Mouse (Mus musculus) liver (tissue): ENCODE measurements around the gene Gata1.

Source experiments
- DNase-seq: peaks from one replicate; pipeline ENCODE4 v3.0.0-alpha.2; 2020; ENCODE audit warnings: mixed read lengths

Gene Gata1

DNA sequence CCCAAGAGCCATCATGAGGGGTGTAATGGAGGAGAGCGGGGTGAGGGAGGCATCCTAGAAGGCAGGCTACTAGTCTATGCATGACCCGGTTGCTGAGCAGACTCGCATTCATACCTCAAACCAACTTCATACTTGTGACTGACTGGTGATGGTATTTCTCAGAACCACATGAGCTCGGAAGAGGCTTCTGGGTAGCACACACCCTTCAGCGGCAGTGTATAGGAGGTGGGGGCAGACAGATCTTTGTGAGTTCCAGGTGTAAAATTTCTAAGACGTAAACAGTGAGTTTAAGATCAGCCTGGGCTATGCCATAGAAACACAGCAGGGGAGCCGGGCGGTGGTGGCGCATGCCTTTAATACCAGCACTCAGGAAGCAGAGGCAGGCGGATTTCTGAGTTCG, at the start of gene Gata1:
Gene Gata1 (minus strand): TSS at position 180 of the 400 bp plus-strand sequence.
- DNase-seq, result no peak

GRCm38 (mm10) chrX:8026811-8027210, 48.9 kb upstream of the Gata1 start:
- no peak for DNase-seq

- DNase-seq, result no peak
Observed at GRCm38 (mm10) chrX:8024795-8025194, 46.9 kb upstream of the Gata1 start.

DNA sequence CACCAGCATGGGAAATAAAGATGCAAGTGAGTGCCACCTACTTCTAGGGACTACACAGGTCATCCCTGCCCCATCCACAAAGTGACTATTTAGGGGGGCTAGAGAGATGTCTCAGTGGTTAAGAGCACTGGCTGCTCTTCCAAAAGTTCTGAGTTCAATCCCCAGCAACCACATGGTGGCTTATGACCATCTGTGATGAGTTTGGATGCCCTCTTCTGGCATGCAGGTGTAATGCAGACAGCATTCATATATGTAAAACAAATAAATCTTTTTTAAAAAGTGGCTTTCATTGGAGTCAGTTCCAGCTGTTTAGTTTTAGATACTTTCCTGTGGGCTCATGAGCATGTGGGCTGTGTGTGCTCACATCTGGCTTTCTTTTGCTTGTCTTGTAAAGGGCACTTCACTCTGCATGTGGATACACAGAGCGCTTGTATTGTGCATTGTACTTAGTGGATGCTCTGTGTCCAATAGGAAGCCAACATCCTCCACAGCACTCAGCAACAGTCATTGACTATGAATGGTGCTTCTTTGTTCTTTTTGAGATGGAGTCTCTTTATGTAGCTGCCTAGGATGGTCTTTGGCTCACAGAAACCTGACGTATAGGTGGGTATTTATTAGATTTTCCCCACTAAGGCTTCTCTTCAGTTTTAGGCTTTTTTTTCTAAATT, 42.4 kb upstream of the Gata1 start:
- peak; percentile 14 for DNase-seq

- DNase-seq, result no peak
Observed at GRCm38 (mm10) chrX:8018286-8018685, 40.4 kb upstream of the Gata1 start, which contains the start of gene Glod5. TSS of gene Glod5 (minus strand) at chrX:8018492.

DNA sequence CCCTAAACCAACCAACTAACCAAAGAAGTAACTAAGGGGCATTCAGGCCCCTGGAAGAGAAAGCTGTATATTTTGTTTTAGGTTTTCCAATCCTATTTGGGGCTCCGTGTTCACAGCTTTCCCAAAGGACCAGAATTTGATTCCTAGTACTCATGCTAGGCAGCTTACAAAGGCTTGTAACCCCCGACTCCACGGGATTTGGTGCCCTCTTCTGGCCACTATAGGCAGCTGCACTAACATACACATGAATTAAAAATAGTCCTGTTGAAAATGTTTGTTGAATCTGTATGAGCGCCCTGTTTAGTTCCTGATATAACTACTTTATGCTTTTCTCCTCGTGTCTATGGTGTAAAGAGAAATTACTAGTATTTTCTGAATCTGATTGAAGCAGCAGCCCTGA, 39.3 kb upstream of the Gata1 start:
- DNase-seq, result peak; percentile 61

- DNase-seq, result peak; percentile 27
Observed at GRCm38 (mm10) chrX:8015675-8016074, 37.8 kb upstream of the Gata1 start.

GRCm38 (mm10) chrX:8013569-8014314, 35.9 kb upstream of the Gata1 start:
- DNase-seq, result no peak

DNA sequence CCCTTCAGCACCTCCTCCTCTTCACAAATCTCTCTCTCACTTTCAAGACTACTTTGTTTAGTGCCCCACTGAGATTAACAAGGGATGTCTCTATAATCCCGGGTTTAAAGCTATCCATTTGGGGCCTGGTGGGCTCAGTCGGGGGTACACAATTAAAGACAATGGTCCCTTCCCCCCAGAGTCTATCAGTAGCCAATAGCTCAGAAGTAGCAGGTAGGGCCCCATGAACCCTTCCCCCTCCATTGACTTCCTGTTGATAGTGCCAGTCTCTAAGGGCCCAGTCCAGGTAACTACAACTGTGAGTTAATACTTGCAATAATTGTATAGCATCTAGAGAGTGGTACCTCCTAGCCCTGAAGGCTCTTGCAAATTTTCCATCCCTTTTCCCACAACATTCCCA, 35.3 kb upstream of the Gata1 start:
- no peak for DNase-seq

GRCm38 (mm10) chrX:8009356-8009755, 31.5 kb upstream of the Gata1 start:
- peak; percentile 16 for DNase-seq

- DNase-seq, result peak; percentile 8
Observed at GRCm38 (mm10) chrX:8008543-8008942, 30.7 kb upstream of the Gata1 start.

DNA sequence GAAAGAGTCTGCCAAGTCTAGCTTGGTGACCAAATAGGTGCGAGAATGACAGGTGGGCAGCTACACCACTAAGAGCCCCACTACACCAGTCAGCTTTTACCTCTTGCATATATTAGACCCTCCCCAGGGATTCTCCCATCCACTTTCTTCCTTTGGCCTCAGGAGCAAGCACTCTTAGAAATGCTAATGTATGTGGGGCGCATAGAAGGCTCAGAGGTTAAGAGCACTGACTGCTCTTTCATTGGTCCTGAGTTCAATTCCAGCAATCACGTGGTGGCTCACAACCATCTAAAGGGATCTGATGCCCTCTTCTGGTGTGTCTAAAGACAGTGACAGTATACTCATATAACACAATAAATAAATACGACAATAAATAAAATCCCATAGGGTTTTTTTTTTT, 25.1 kb upstream of the Gata1 start:
- DNase-seq, result no peak

GRCm38 (mm10) chrX:8002001-8002400, 24.1 kb upstream of the Gata1 start:
- no peak for DNase-seq

GRCm38 (mm10) chrX:8000546-8001192, 22.8 kb upstream of the Gata1 start:
- peak; percentile 64 for DNase-seq

- DNase-seq, result peak; percentile 72
Observed at GRCm38 (mm10) chrX:7993068-7993735, 15.3 kb upstream of the Gata1 start.

DNA sequence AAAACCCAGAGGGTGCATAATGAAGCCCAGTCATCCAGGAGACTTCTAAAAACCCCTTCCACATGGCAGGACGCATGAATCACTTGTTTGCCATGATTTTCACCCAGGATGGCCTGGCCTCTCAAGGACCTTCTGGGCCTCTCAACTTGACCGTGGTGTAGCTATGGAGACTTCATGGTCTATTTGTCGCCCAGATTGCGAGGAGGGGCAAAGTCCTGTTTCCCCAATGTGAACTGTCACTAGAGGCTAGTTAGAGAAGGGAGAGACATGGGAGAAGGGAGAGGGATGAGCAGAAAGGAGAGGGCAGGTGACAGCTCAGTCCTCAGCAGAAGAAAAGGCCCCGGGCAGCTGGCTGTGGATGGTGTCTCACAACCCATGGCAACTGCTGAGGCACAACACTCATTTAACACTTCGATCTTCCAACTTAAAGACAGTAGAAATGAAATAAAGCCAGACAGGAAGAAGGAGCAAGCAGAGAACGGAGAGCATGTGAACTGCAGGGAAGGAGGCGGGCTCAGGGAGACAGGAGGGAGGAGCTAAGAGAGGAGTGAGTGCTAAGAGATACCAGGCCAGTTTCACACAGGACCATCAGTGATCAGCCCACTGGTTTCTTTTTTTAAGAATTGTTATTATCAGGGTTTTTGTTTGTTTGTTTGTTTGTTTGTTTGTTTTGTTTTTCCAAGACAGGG, 14.7 kb upstream of the Gata1 start:
- DNase-seq, result peak; percentile 74

DNA sequence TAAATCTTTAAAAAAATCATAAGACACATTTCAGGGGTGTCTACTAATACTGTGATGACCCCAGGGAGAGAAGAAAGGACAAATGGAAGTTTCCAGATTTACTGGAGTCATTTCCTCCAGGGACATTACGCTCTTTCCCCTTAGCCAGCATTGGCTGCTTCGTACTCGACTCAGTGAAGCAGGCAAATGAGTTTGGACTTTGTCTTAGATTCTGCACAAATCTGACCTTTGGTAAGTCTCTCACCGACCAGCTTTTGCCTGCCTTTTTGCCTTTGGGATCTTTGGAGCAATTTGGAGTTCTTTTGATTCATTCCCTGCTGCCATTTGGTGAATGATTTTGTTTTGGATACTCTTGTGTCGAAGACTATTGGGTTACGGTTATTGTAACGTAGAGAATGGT, 3.5 kb upstream of the Gata1 start:
- no peak for DNase-seq

- peak; percentile 91 for DNase-seq
Observed at GRCm38 (mm10) chrX:7971292-7971691, 6.6 kb downstream of the Gata1 start.

DNA sequence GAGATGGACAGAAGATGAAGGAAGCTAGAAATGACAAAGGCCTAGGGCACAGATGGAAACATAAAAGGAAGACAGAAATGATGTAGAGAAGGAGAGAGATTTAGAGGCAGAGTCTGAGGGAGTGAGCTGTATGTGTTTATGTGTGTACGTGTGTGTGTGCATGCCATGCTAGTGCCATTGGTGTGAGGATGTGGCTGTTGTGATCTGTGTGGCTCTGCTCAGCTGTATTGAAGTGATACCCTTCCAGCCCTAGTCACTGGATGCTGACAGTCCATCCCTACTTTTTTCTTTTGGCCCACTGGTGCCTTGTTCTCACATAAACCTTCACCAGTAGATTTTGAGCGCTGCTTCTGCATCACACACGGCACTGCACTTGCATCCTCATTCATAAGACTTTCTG, 9.0 kb downstream of the Gata1 start:
- DNase-seq, result no peak

GRCm38 (mm10) chrX:7968226-7968625, 9.6 kb downstream of the Gata1 start:
- DNase-seq, result peak; percentile 82

- peak; percentile 90 for DNase-seq
Observed at GRCm38 (mm10) chrX:7967596-7968201, 10.2 kb downstream of the Gata1 start.

DNA sequence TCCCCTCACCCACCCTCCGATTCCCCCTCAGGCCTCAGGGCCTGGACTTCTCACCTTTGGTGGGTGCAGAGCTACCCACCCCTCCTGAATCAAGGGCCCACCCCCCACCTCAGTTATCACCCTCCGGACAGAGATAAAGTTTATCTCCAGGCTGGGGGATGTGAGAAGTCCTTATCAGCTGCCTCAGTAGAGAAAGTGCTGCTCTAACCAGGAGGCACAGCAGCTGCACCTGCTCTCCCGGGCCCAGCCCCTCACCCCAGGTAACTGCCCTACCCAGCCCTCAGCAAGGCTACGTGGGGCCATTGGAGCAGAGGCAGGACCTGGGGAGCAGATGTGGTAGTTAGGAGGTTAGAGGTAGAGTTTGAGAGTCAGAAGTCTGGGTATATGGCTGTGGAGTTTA, 11.7 kb downstream of the Gata1 start:
- DNase-seq, result peak; percentile 63
